In genomic region chr3:100440009-100440408, GRCm38 (mm10) we compare ENCODE assay signal across 9 mouse cellular contexts. TPM values are rescaled to one million over a fixed set of nuclear protein-coding genes. Genes with fewer than 3 reads are reported as not detected.
DNase-seq lines count a peak whose midpoint lies in the region; ATAC-seq and TF ChIP-seq lines count a peak whose summit lies in the region.
"Had no signal": no experiment of that assay in that cellular context is flagged by ENCODE, and none has a peak within 500 bp of the region (broad histone marks: within the 10 kb centered on the region; RNA-seq: fewer than 3 reads in every experiment).

No protein-coding gene starts in this region.

- no peak for TF ChIP-seq CTCF in heart, adult 2 months (IDR thresholded peaks at IDR 0.05)

- intact Hi-C loops in heart, adult 2 months (cut with DNase I) = no loop called here

- H3K36me3 ChIP-seq in heart, embryonic 11.5 days (ENCODE audit: control insufficient read depth, insufficient read depth, low read length) = no peaks in the 10 kb centered on the region
- H3K36me3 ChIP-seq in heart, adult 2 months (ENCODE audit: control insufficient read depth, insufficient read depth, low read length) = no peaks in the 10 kb centered on the region
- no peaks in the 10 kb centered on the region for H3K36me3 ChIP-seq in liver, embryonic 16.5 days (ENCODE audit: control insufficient read depth, insufficient read depth)
- H3K36me3 ChIP-seq in splenic B cell, adult 2 months (ENCODE audit: control insufficient read depth, insufficient read depth, low read length, poor library complexity, severe bottlenecking) = no peaks in the 10 kb centered on the region
- no peaks in the 10 kb centered on the region for H3K36me3 ChIP-seq in forebrain, embryonic 14.5 days (ENCODE audit: control insufficient read depth, insufficient read depth, low read length)
- H3K36me3 ChIP-seq: limb, embryonic 15.5 days had no signal

- TF ChIP-seq EP300 in heart, adult 2 months (IDR thresholded peaks at IDR 0.05; ENCODE audit: insufficient read depth, low read depth, low read length) = no peak

- 30% methylated on average over 6 of the region's 6 CpGs for WGBS in heart, embryonic 11.5 days (ENCODE audit: insufficient replicate concordance)
- 24% methylated on average over 6 of the region's 6 CpGs for WGBS in heart, adult 2 months
- WGBS in liver, embryonic 16.5 days (ENCODE audit: insufficient replicate concordance) = 47% methylated on average over 6 of the region's 6 CpGs
- 83% methylated on average over 6 of the region's 6 CpGs for WGBS in forebrain, embryonic 14.5 days

- no peaks in the 10 kb centered on the region for H3K79me2 ChIP-seq in heart, adult 2 months (replicated peaks; ENCODE audit: control insufficient read depth, insufficient read depth, low read length)

- 0 out of 2 replicates have a peak overlapping the region, but pooled peaks have one; percentile 3 for H3K4me2 ChIP-seq in heart, embryonic 11.5 days
- H3K4me2 ChIP-seq in liver, embryonic 16.5 days (ENCODE audit: low read depth, low read length) = peak overlapping the region; percentile 54; the same call in 1 of the 2 replicates
- H3K4me2 ChIP-seq in forebrain, embryonic 14.5 days (ENCODE audit: low read length) = no peak overlapping the region
- H3K4me2 ChIP-seq: limb, embryonic 15.5 days had no signal

- no peaks in the 10 kb centered on the region for H3K27me3 ChIP-seq in heart, embryonic 11.5 days (ENCODE audit: control insufficient read depth, insufficient read depth, low read length)
- H3K27me3 ChIP-seq in heart, adult 2 months (ENCODE audit: control insufficient read depth, insufficient read depth, low read length) = no peaks in the 10 kb centered on the region
- no peaks in the 10 kb centered on the region for H3K27me3 ChIP-seq in liver, embryonic 16.5 days (ENCODE audit: control insufficient read depth, insufficient read depth, low read depth, low read length)
- H3K27me3 ChIP-seq in splenic B cell, adult 2 months (ENCODE audit: control insufficient read depth, insufficient read depth, low read length, poor library complexity, severe bottlenecking) = no peaks in the 10 kb centered on the region
- no peaks in the 10 kb centered on the region for H3K27me3 ChIP-seq in forebrain, embryonic 14.5 days (replicated peaks; ENCODE audit: control insufficient read depth, insufficient read depth, low read length)
- H3K27me3 ChIP-seq: limb, embryonic 15.5 days had no signal

- DNase-seq in heart, adult 2 months = no peak
- DNase-seq in spleen, adult 12 weeks (ENCODE audit: low spot score) = peak; percentile 33
- DNase-seq in spleen, adult 18-20 months = no peak
- peak; percentile 24 for DNase-seq in splenic B cell, adult 2 months (ENCODE audit: low read depth, low spot score)
- DNase-seq in cerebellum, adult 11-12 months = no peak
- DNase-seq in forebrain, embryonic 14.5 days (ENCODE audit: low spot score) = no peak

- peaks cover 22% of the 10 kb centered on the region for H3K4me1 ChIP-seq in heart, embryonic 11.5 days (ENCODE audit: control insufficient read depth, insufficient read depth, low read length)
- no peaks in the 10 kb centered on the region for H3K4me1 ChIP-seq in heart, adult 2 months (ENCODE audit: control insufficient read depth, insufficient read depth, low read length)
- peaks cover 54% of the 10 kb centered on the region for H3K4me1 ChIP-seq in liver, embryonic 16.5 days (ENCODE audit: control insufficient read depth, low read depth, low read length)
- no peaks in the 10 kb centered on the region for H3K4me1 ChIP-seq in forebrain, embryonic 14.5 days (ENCODE audit: control insufficient read depth, insufficient read depth, low read length)
- H3K4me1 ChIP-seq: limb, embryonic 15.5 days had no signal

- no peak for ATAC-seq in heart, embryonic 11.5 days (replicated peaks; ENCODE audit: insufficient number of reproducible peaks, low FRiP score, low TSS enrichment)
- ATAC-seq in liver, embryonic 16.5 days (ENCODE audit: low read depth) = no peak
- ATAC-seq in forebrain, embryonic 14.5 days = no peak

- no peak for TF ChIP-seq POLR2A in heart, adult 2 months (IDR thresholded peaks at IDR 0.05; ENCODE audit: insufficient read depth, low read depth, low read length)

- H3K4me3 ChIP-seq in heart, embryonic 11.5 days (ENCODE audit: low read depth, low read length) = no peak overlapping the region
- H3K4me3 ChIP-seq in heart, adult 2 months = no peak overlapping the region
- H3K4me3 ChIP-seq in liver, embryonic 16.5 days (ENCODE audit: low read depth, low read length) = no peak overlapping the region
- no peak overlapping the region for H3K4me3 ChIP-seq in forebrain, embryonic 14.5 days (ENCODE audit: low read depth, low read length)
- H3K4me3 ChIP-seq: limb, embryonic 15.5 days had no signal

- no peak overlapping the region for H3K9ac ChIP-seq in heart, embryonic 11.5 days (ENCODE audit: low read depth, low read length)
- no peak overlapping the region for H3K9ac ChIP-seq in heart, adult 2 months (ENCODE audit: low read depth, low read length)
- H3K9ac ChIP-seq in liver, embryonic 16.5 days (ENCODE audit: low read depth, low read length) = peak overlapping the region; percentile 74
- no peak overlapping the region for H3K9ac ChIP-seq in forebrain, embryonic 14.5 days (ENCODE audit: low read length)
- H3K9ac ChIP-seq: limb, embryonic 15.5 days had no signal

- peak overlapping the region; percentile 71 for H3K27ac ChIP-seq in heart, embryonic 11.5 days (ENCODE audit: low read depth, low read length)
- no peak overlapping the region for H3K27ac ChIP-seq in heart, adult 2 months
- H3K27ac ChIP-seq in liver, embryonic 16.5 days (ENCODE audit: low read length) = peak overlapping the region; percentile 99
- H3K27ac ChIP-seq in forebrain, embryonic 14.5 days (ENCODE audit: low read depth, low read length) = no peak overlapping the region
- H3K27ac ChIP-seq: limb, embryonic 15.5 days had no signal

- no peaks in the 10 kb centered on the region for H3K9me3 ChIP-seq in heart, embryonic 11.5 days (replicated peaks; ENCODE audit: control insufficient read depth, low read length)
- H3K9me3 ChIP-seq in liver, embryonic 16.5 days (replicated peaks; ENCODE audit: control insufficient read depth, low read length) = no peaks in the 10 kb centered on the region
- no peaks in the 10 kb centered on the region for H3K9me3 ChIP-seq in forebrain, embryonic 14.5 days (replicated peaks; ENCODE audit: control insufficient read depth, low read length)
- H3K9me3 ChIP-seq: limb, embryonic 15.5 days had no signal

RNA-seq across cellular contexts. Expression of gene Tent5c, which starts 49.1 kb away (rescaled TPM):
- polyA plus RNA-seq in heart, embryonic 11.5 days (2014; fragmentation: Nextera tagmentation; extraction: Ambion mirVana) = 7.4 and 8.3 TPM in 2 replicates
- 10 to 100 TPM; 14.9 to 96.7 TPM for total RNA-seq in heart, adult 2 months (2021)
- 3.9 and 20.8 TPM in 2 replicates for polyA plus RNA-seq in heart, adult 2 months (2012; rRNA removed)
- polyA plus RNA-seq in liver, embryonic 16.5 days (2015; fragmentation: Nextera tagmentation; extraction: Ambion mirVana) = 115 and 132 TPM in 2 replicates
- 1.9 and 2.9 TPM in 2 replicates for polyA plus RNA-seq in forebrain, embryonic 14.5 days (2014; fragmentation: Nextera tagmentation; extraction: Ambion mirVana)

Comparison
In these comparisons a context has a peak if more than half of its experiments do, and no peak if none do; other contexts are left out.
1. H3K27ac ChIP-seq: peak in heart, embryonic 11.5 days (single experiment) and liver, embryonic 16.5 days (single experiment); none in heart, adult 2 months (single experiment) and forebrain, embryonic 14.5 days (single experiment).
2. DNase-seq: peak in spleen, adult 12 weeks (single experiment) and splenic B cell, adult 2 months (single experiment); none in heart, adult 2 months (0 of 2), spleen, adult 18-20 months (0 of 2), cerebellum, adult 11-12 months (single experiment) and forebrain, embryonic 14.5 days (single experiment).